Mouse (Mus musculus) myocyte (in vitro differentiated cells): ENCODE measurements around the gene Hes6.

Experiments
- E2F4 ChIP-seq: IDR thresholded peaks from one replicate; pipeline ENCODE4 v1.6.1; 2011; ENCODE audit warnings: mild to moderate bottlenecking, control low read depth, moderate library complexity; ENCODE audit not compliant: insufficient read depth
- MYOG ChIP-seq, 3 experiments: IDR thresholded peaks; one replicate each; pipeline ENCODE4 v1.6.1; 2011; ENCODE audit warnings: control low read depth in 2 of 3, low read depth in 2 of 3, mild to moderate bottlenecking in 2 of 3; ENCODE audit not compliant: insufficient read length in 2 of 3, control insufficient read depth in 1 of 3, insufficient read depth in 1 of 3
- POLR2A ChIP-seq: IDR thresholded peaks from one replicate; pipeline ENCODE4 v1.6.1; 2011; ENCODE audit warnings: low read depth, mild to moderate bottlenecking, control low read depth, moderate library complexity; ENCODE audit not compliant: insufficient read length
- POLR2AphosphoS2 ChIP-seq: IDR thresholded peaks from one replicate; pipeline ENCODE4 v1.6.1; 2011; ENCODE audit warnings: low read depth, control low read depth; ENCODE audit not compliant: insufficient read length
- USF1 ChIP-seq: IDR thresholded peaks from one replicate; pipeline ENCODE4 v1.6.1; 2011; ENCODE audit warnings: low read depth, mild to moderate bottlenecking, control low read depth, moderate library complexity

GRCm38 (mm10) chr1:91446511-91446910 lies 32.7 kb upstream of the Hes6 start:
- TF ChIP-seq POLR2A (no peak), USF1 (no peak), E2F4 (no peak), MYOG (IDR thresholded peaks at IDR 0.05; ENCODE audit: control insufficient read depth in 1 of 3, insufficient read depth in 1 of 3, insufficient read length in 2 of 3, low read depth in 2 of 3) (no peak), POLR2AphosphoS2 (no peak)
